In the genomic region with DNA sequence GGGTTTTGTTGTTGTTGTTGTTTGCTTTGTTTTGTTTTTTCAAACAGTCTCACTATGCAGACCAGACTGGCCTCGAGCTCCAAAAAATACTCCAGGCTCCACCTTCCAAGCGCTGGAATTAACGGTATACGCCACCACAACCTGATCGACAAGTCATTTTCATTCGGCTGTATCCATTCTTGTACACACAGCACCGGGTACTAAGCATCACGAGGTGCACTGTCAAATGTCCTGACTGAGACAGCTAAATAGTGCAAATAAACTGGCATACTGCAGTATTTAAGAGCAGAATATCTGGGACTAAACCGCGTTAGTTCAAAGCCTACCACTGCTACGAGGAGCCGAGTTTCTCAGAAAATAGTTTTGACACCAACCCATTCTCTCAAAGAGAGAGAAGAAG, we compare ENCODE assay signal across 8 mouse cellular contexts. TPM values are rescaled to one million over a fixed set of nuclear protein-coding genes. Genes with fewer than 3 reads are reported as not detected.
A peak's percentile ranks its signal among the peaks of the same experiment; 100 is the strongest.
DNase-seq lines count a peak whose midpoint lies in the region; ATAC-seq and TF ChIP-seq lines count a peak whose summit lies in the region.

No protein-coding gene starts in this region.

- H3K4me1 ChIP-seq in testis, adult 2 months (ENCODE audit: control insufficient read depth, insufficient read depth, low read length): no peaks in the 10 kb centered on the region
- H3K4me1 ChIP-seq in hindbrain, embryonic 15.5 days (replicated peaks): peaks cover 20% of the 10 kb centered on the region
- H3K4me1 ChIP-seq in midbrain, embryonic 16.5 days (ENCODE audit: control insufficient read depth, insufficient read depth, low read length): peaks cover 13% of the 10 kb centered on the region

- intact Hi-C loops in left cerebral cortex, postnatal 4 days (cut with DNase I): no loop called here

- peak overlapping the region; percentile 81 for H3K27ac ChIP-seq in testis, adult 2 months (ENCODE audit: control insufficient read depth, insufficient read depth, low read depth, low read length)
- H3K27ac ChIP-seq in hindbrain, embryonic 15.5 days (replicated peaks): peak overlapping the region; percentile 74
- H3K27ac ChIP-seq in midbrain, embryonic 16.5 days (ENCODE audit: low read length): peak overlapping the region; percentile 65

- H3K4me2 ChIP-seq in hindbrain, embryonic 15.5 days: peak overlapping the region; percentile 75
- peak overlapping the region; percentile 66 for H3K4me2 ChIP-seq in midbrain, embryonic 16.5 days (ENCODE audit: low read length)

- TF ChIP-seq POLR2A in testis, adult 2 months (IDR thresholded peaks at IDR 0.05; ENCODE audit: control insufficient read depth, low read depth, low read length): no peak

- peaks cover 3% of the 10 kb centered on the region; the same call in 1 of the 2 replicates for H3K36me3 ChIP-seq in testis, adult 2 months (ENCODE audit: control insufficient read depth, insufficient read depth, low read length)
- peaks cover 12% of the 10 kb centered on the region for H3K36me3 ChIP-seq in hindbrain, embryonic 15.5 days
- 0 out of 2 replicates have a peak, but pooled peaks cover 3% of the 10 kb centered on the region for H3K36me3 ChIP-seq in midbrain, embryonic 16.5 days (ENCODE audit: control insufficient read depth, insufficient read depth, low read length)

- under 1% methylated on average over 12 of the region's 12 CpGs for WGBS in hindbrain, embryonic 15.5 days
- 0% methylated on average over 12 of the region's 12 CpGs for WGBS in midbrain, embryonic 16.5 days

- peak overlapping the region; percentile 58 for H3K9ac ChIP-seq in hindbrain, embryonic 15.5 days
- H3K9ac ChIP-seq in midbrain, embryonic 16.5 days (ENCODE audit: low read depth, low read length): peak overlapping the region; percentile 56

- no peak for TF ChIP-seq CTCF in testis, adult 2 months (IDR thresholded peaks at IDR 0.05; ENCODE audit: control insufficient read depth, insufficient read depth, insufficient replicate concordance, low read depth, low read length)

- H3K27me3 ChIP-seq in testis, adult 2 months (ENCODE audit: control insufficient read depth, insufficient read depth, low read length): no peaks in the 10 kb centered on the region
- H3K27me3 ChIP-seq in hindbrain, embryonic 15.5 days: no peaks in the 10 kb centered on the region
- H3K27me3 ChIP-seq in midbrain, embryonic 16.5 days (ENCODE audit: control insufficient read depth, insufficient read depth, low read depth, low read length): no peaks in the 10 kb centered on the region

- peak overlapping the region; percentile 95 for H3K4me3 ChIP-seq in testis, adult 2 months (ENCODE audit: control insufficient read depth, low read depth, low read length)
- peak overlapping the region; percentile 66 for H3K4me3 ChIP-seq in hindbrain, embryonic 15.5 days
- peak overlapping the region; percentile 62 for H3K4me3 ChIP-seq in midbrain, embryonic 16.5 days (ENCODE audit: low read depth, low read length)

- peak; percentile 37 for DNase-seq in embryo, embryonic 10.5 days (ENCODE audit: low spot score)
- no peak for DNase-seq in embryo, embryonic 10 days (ENCODE audit: low spot score)
- no peak for DNase-seq in testis, postnatal 14 days (ENCODE audit: low spot score)
- no peak for DNase-seq in gastrocnemius, adult 8-10 months (ENCODE audit: low spot score in 2 of 2)
- no peak for DNase-seq in left cerebral cortex, postnatal 4 days

- no peaks in the 10 kb centered on the region for H3K9me3 ChIP-seq in hindbrain, embryonic 15.5 days
- H3K9me3 ChIP-seq in midbrain, embryonic 16.5 days (replicated peaks; ENCODE audit: control insufficient read depth, low read length, poor library complexity, severe bottlenecking): no peaks in the 10 kb centered on the region

- peak; percentile 9; the same call in 1 of the 2 replicates for ATAC-seq in hindbrain, embryonic 15.5 days (ENCODE audit: low FRiP score, low read depth)
- ATAC-seq in midbrain, embryonic 16.5 days: peak; percentile 37

RNA-seq across cellular contexts. Expression of a gene that starts 0.6 kb away (rescaled TPM):
- polyA plus RNA-seq in testis, adult 2 months (2012; rRNA removed): 47.3 and 48.7 TPM in 2 replicates
- 17.8 and 20.1 TPM in 2 replicates for polyA plus RNA-seq in hindbrain, embryonic 15.5 days (2015; fragmentation: Nextera tagmentation; extraction: Ambion mirVana)
- polyA plus RNA-seq in midbrain, embryonic 16.5 days (2015; fragmentation: Nextera tagmentation; extraction: Ambion mirVana): 20.0 and 20.2 TPM in 2 replicates
- total RNA-seq in gastrocnemius, adult 8-10 months (2022): 10 to 100 TPM; 13.7 to 16.7 (median 14.6) TPM
- 10 to 100 TPM; 38.5 to 43.1 TPM for total RNA-seq in left cerebral cortex, postnatal 4 days (2021)

RNA-seq across cellular contexts. Expression of a gene that starts 37.0 kb away (rescaled TPM):
- polyA plus RNA-seq in testis, adult 2 months (2012; rRNA removed): 135 and 157 TPM in 2 replicates
- polyA plus RNA-seq in hindbrain, embryonic 15.5 days (2015; fragmentation: Nextera tagmentation; extraction: Ambion mirVana): 321 and 331 TPM in 2 replicates
- polyA plus RNA-seq in midbrain, embryonic 16.5 days (2015; fragmentation: Nextera tagmentation; extraction: Ambion mirVana): 337 and 370 TPM in 2 replicates
- total RNA-seq in gastrocnemius, adult 8-10 months (2022): 10 to 100 TPM; 75.5 to 94.5 (median 78.7) TPM
- 100 to 1,000 TPM; 537 to 571 TPM for total RNA-seq in left cerebral cortex, postnatal 4 days (2021)
